Mouse (Mus musculus): ENCODE data around the gene Actn1. TPM values are rescaled to one million over a fixed set of nuclear protein-coding genes. Genes with fewer than 3 reads are reported as not detected.

Actn1 gene
- 10 to 100 TPM; 19.1 to 31.4 TPM for polyA plus RNA-seq (2017; shearing (Covaris generic))

DNA sequence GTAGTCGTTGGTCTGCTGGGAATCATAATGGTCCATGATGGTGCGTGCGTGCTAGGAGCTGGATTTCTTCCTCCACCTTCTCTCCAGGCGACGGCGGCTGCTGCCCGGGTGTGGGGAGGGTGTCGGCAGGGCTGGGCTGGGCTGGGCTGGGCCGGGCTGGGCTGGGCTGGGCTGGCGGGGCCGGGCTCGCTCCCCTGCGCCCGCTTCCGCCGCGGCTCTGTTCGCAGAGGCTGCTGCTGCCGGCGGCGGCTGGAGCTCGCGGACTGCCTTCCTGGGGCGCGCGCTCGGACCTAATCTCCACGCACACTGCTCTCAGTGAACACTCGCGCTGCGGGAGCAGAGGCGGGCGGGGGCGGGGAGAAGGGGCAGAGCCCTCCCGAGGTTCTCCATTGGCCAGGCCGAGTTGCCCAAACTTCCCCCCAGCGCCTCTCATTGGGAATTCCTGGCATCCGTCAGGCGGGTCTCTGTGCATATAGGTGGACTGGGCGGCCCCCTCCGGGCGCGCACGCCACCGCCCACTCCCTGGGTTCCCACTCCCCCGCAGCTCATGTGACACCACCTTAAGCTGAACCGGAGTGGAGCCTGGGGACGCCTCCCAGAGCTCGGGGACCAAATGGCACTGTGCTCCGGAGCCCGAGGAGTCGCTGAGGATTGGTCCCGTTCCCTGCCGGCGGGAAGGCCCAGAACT, at the start of gene Actn1:
Actn1 (minus strand) TSS at position 316 of the 688 bp plus-strand sequence.

Other genes with a start within 250 kb of the Actn1 start
- gene Zfp36l1, start 147.4 kb downstream of the Actn1 start, polyA plus RNA-seq (2017; shearing (Covaris generic)), result 100 to 1,000 TPM in 1 of 2 experiments, 10 to 100 TPM in 1; 73.0 to 132 TPM
- gene Dcaf5, start 176.2 kb upstream of the Actn1 start, polyA plus RNA-seq (2017; shearing (Covaris generic)), result 10 to 100 TPM; 43.0 to 61.2 TPM
- gene Exd2, start 202.7 kb upstream of the Actn1 start, polyA plus RNA-seq (2017; shearing (Covaris generic)), result 10 to 100 TPM; 25.7 to 31.3 TPM

Measured in activated CD4-positive, CD25-positive, alpha-beta regulatory T cell (primary cell).